In the genomic region with DNA sequence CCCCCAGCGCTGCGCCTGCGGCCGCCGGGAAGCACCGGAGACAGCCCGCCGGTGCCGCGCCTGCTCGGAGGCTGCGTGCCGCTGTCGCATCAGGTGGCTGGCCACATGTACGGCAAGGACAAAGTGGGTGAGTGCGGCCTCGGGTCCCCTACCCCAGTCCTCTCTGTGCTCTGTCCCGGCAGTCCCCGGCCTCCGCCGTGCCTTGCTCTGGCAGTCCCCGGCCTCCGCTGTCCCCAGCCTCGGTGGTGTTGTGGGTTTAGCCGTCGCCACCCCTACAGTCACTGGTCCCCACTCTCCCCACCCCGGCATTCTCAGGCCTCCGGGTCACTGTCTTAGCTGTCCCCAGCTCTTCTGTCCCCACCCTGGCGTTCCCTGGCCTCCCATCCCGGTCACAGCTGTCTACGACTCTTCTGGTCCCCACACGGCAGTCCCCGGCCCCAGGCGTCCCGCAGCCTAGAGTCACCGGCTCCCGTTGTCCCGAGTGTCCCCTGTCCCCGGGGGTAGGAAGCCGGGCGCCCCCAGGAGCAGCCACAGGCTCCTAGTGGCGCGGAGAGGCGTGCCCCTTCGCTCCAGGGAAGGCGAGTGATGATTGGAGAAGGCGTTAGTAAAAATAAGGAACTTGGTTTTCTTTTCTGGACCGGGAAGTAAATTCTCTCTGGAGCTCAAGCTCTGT, we compare ENCODE assay signal across 8 mouse cellular contexts. TPM values are rescaled to one million over a fixed set of nuclear protein-coding genes. Genes with fewer than 3 reads are reported as not detected.
DNase-seq lines count a peak whose midpoint lies in the region; ATAC-seq lines count a peak whose summit lies in the region.

No protein-coding gene starts in this region.

- ATAC-seq in erythroblast, adult 5-6 weeks (replicated peaks; ENCODE audit: low FRiP score, poor library complexity, severe bottlenecking), result peak; percentile 17; the same call in 1 of the 2 replicates
- peak; percentile 48 for ATAC-seq in heart, embryonic 15.5 days (replicated peaks; ENCODE audit: insufficient number of reproducible peaks, insufficient read depth, low FRiP score, low read depth)
- ATAC-seq in stomach, embryonic 15.5 days (ENCODE audit: insufficient read depth, low FRiP score, low read depth), result peak; percentile 20

- H3K4me3 ChIP-seq in heart, embryonic 15.5 days, result peak overlapping the region; percentile 88
- peak overlapping the region; percentile 100 for H3K4me3 ChIP-seq in megakaryocyte, embryonic 14.5 days (replicated peaks)
- peak overlapping the region; percentile 91 for H3K4me3 ChIP-seq in stomach, embryonic 15.5 days (replicated peaks)

- no peaks in the 10 kb centered on the region for H3K36me3 ChIP-seq in heart, embryonic 15.5 days
- H3K36me3 ChIP-seq in megakaryocyte, embryonic 14.5 days (replicated peaks; ENCODE audit: low read length), result peaks cover 30% of the 10 kb centered on the region
- H3K36me3 ChIP-seq in stomach, embryonic 15.5 days, result peaks cover 8% of the 10 kb centered on the region; the same call in 1 of the 2 replicates

- peaks cover 22% of the 10 kb centered on the region for H3K4me1 ChIP-seq in heart, embryonic 15.5 days (replicated peaks)
- peaks cover 62% of the 10 kb centered on the region for H3K4me1 ChIP-seq in megakaryocyte, embryonic 14.5 days
- peaks cover 19% of the 10 kb centered on the region for H3K4me1 ChIP-seq in stomach, embryonic 15.5 days

- peak; percentile 73 for DNase-seq in cerebellum, adult 9-10 months
- DNase-seq in cerebellum, postnatal 25 days, result no peak
- peak; percentile 68 for DNase-seq in NIH3T3 (ENCODE audit: low read depth)
- peak; percentile 27 to 32 for DNase-seq in left cerebral cortex, adult 18-20 months (ENCODE audit: low spot score in 2 of 2)

- under 1% methylated on average over 40 of the region's 48 CpGs for WGBS in heart, embryonic 15.5 days
- WGBS in stomach, embryonic 15.5 days, result under 1% methylated on average over 48 of the region's 48 CpGs

- no peaks in the 10 kb centered on the region for H3K27me3 ChIP-seq in heart, embryonic 15.5 days
- H3K27me3 ChIP-seq in megakaryocyte, embryonic 14.5 days (replicated peaks), result no peaks in the 10 kb centered on the region
- H3K27me3 ChIP-seq in stomach, embryonic 15.5 days (replicated peaks), result no peaks in the 10 kb centered on the region

- peak overlapping the region; percentile 89 for H3K9ac ChIP-seq in heart, embryonic 15.5 days
- peak overlapping the region; percentile 87 for H3K9ac ChIP-seq in stomach, embryonic 15.5 days

- peak overlapping the region; percentile 93 for H3K4me2 ChIP-seq in heart, embryonic 15.5 days
- peak overlapping the region; percentile 92 for H3K4me2 ChIP-seq in stomach, embryonic 15.5 days

- H3K9me3 ChIP-seq in heart, embryonic 15.5 days (replicated peaks), result no peaks in the 10 kb centered on the region
- no peaks in the 10 kb centered on the region for H3K9me3 ChIP-seq in megakaryocyte, embryonic 14.5 days
- H3K9me3 ChIP-seq in stomach, embryonic 15.5 days, result no peaks in the 10 kb centered on the region

- H3K27ac ChIP-seq in heart, embryonic 15.5 days, result peak overlapping the region; percentile 85
- peak overlapping the region; percentile 89 for H3K27ac ChIP-seq in stomach, embryonic 15.5 days

RNA-seq across cellular contexts. Expression of gene Ipmk, which starts 0.5 kb away (rescaled TPM):
- 14.0 and 23.2 TPM in 2 replicates for total RNA-seq in erythroblast, adult 5-6 weeks (2015; ENCODE audit: low replicate concordance)
- total RNA-seq in erythroblast, adult 5-6 weeks (2017; ENCODE audit: low replicate concordance), result 10.5 and 12.4 TPM in 2 replicates
- polyA plus RNA-seq in heart, embryonic 15.5 days (2015; fragmentation: Nextera tagmentation; extraction: Ambion mirVana), result 6.5 and 7.7 TPM in 2 replicates
- 10 to 100 TPM; 31.3 to 36.6 TPM for total RNA-seq in left cerebral cortex, adult 18-20 months (2021)
- polyA plus RNA-seq in megakaryocyte, embryonic 14.5 days (2012; ENCODE audit: insufficient read depth, low replicate concordance), result 5.1 and 14.8 TPM in 2 replicates
- polyA plus RNA-seq in stomach, embryonic 15.5 days (2015; fragmentation: Nextera tagmentation; extraction: Ambion mirVana), result 13.5 and 14.6 TPM in 2 replicates

RNA-seq across cellular contexts. Expression of gene Cisd1, which starts 3.3 kb away (rescaled TPM):
- total RNA-seq in erythroblast, adult 5-6 weeks (2015; ENCODE audit: low replicate concordance), result 10.0 and 15.7 TPM in 2 replicates
- total RNA-seq in erythroblast, adult 5-6 weeks (2017; ENCODE audit: low replicate concordance), result 3.9 and 4.1 TPM in 2 replicates
- polyA plus RNA-seq in heart, embryonic 15.5 days (2015; fragmentation: Nextera tagmentation; extraction: Ambion mirVana), result 168 and 214 TPM in 2 replicates
- total RNA-seq in left cerebral cortex, adult 18-20 months (2021), result 100 to 1,000 TPM; 134 to 135 TPM
- 31.8 and 32.1 TPM in 2 replicates for polyA plus RNA-seq in megakaryocyte, embryonic 14.5 days (2012; ENCODE audit: insufficient read depth, low replicate concordance)
- 103 and 104 TPM in 2 replicates for polyA plus RNA-seq in stomach, embryonic 15.5 days (2015; fragmentation: Nextera tagmentation; extraction: Ambion mirVana)

Comparison
In these comparisons a context has a peak if more than half of its experiments do, and no peak if none do; other contexts are left out.
1. DNase-seq: peak in cerebellum, adult 9-10 months (single experiment), NIH3T3 (single experiment) and left cerebral cortex, adult 18-20 months (2 of 2); none in cerebellum, postnatal 25 days (0 of 2).
2. Peak in every context shown above with its lines, with median percentiles within 50 percentile points of each other: ATAC-seq and H3K4me3 ChIP-seq.